Mouse (Mus musculus) lung, adult 2 months (tissue): ENCODE data around the gene Ppp1r17.

ENCODE experiments used
- CTCF ChIP-seq: fragments of 200-500 bp; IDR thresholded peaks from 2 replicates; pipeline ENCODE4 v1.5.1; 2011; ENCODE audit warnings: mild to moderate bottlenecking, low read length, control low read depth; ENCODE audit not compliant: insufficient read depth
- POLR2A ChIP-seq: fragments of 200-500 bp; IDR thresholded peaks from 2 replicates; pipeline ENCODE4 v1.6.1; 2011; ENCODE audit warnings: low read depth, mild to moderate bottlenecking, control low read depth, low read length, borderline replicate concordance; ENCODE audit errors: extremely low read depth

GRCm38 (mm10) chr6:56029986-56030385 is 12.7 kb downstream of the Ppp1r17 start:
- TF ChIP-seq CTCF (no peak), POLR2A (no peak)
